Mouse (Mus musculus): Measurements from ENCODE around the gene Olfr702.

Olfr702 gene
- long read RNA-seq, experiment 1, result 0 reads
- long read RNA-seq, experiment 2, result 0 reads

DNA sequence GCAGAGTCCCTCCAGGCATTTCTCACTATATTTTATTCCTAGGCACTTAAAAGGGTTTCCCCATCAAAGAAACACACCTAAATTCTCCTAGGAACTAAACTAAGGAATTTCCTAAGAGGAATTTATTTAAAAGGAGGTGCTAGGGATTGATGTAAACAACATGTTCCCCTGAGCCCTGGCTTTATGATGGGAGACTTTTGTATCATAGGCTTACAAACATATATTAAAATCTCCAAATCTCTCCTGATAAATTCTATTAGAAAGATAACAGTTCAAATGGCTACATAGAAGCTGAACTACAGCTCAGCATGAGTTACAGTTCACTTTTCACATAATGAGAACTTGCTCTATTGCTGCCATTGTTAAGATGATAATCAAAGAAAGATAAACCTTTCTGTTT is at the start of gene Olfr702:
Olfr702 (minus strand) TSS at position 101 of the 400 bp plus-strand sequence.
- intact Hi-C loops (cut with DNase I), result no loop called here

DNA sequence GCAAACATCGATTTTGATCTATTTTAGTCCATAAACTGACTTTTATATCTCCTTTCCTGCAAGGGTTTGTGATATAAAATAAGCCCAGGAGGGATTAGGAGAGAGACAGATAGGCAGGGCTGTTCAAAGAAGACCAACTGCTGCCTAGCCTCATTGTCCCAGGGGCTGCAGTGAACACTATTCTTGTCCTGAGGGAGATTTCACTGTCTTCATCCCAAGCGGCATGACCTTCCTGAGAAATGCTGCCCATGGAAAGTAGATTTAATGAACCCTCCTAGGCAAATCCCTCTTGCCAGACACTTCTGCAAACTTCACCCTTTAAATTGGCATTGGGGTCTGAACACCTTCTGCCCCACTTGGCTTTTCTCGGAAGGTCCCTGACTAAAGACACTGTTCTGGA is 43.1 kb upstream of the Olfr702 start, which contains the start of gene Olfr705:
Olfr705 (minus strand) TSS at position 101 of the 400 bp plus-strand sequence.
- intact Hi-C loops (cut with DNase I), result no loop called here

DNA sequence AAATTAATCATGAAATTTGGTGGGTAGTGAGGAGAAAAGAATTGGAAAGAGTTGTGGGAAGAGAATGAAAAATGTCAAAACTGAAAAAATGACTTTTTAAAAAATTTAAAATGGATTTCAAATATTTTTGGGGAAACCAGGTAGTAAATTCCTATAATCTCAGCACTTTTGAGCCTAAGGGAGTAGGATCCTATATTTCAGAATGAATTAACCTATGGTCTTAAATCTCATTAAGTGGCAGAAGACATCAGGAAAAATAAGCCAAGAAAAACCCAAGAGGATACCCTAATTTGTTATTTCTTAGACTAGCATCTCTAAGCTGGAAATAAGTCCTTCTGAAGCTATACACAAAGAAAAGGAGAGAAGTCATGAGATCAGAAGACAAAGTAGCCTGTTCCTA is 29.2 kb upstream of the Olfr702 start, which contains the start of gene Olfr704:
Olfr704 (plus strand) TSS at position 301 of the 400 bp plus-strand sequence.
- intact Hi-C loops (cut with DNase I), result no loop called here

DNA sequence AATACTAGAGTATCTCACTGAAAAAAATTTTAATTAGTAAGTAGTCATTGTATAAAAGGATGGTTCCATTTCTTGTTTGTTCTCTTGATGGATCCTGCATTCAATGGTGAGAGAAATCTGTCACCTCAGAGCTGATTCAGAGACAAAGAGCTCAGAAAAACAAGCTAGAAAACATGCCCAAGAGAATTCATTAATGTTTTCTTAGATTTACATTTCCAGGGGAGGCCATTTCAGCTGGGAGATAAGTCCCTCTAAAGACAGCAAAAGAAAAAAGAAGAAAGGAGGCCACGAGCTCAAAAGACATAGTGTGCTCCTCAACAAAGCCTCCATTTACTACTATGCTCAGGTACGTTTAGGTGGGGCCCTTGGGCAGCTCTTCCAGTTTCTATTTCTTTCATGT is 9.4 kb upstream of the Olfr702 start, which contains the start of gene Olfr703:
Olfr703 (plus strand) TSS at position 301 of the 400 bp plus-strand sequence.
- intact Hi-C loops (cut with DNase I), result no loop called here

DNA sequence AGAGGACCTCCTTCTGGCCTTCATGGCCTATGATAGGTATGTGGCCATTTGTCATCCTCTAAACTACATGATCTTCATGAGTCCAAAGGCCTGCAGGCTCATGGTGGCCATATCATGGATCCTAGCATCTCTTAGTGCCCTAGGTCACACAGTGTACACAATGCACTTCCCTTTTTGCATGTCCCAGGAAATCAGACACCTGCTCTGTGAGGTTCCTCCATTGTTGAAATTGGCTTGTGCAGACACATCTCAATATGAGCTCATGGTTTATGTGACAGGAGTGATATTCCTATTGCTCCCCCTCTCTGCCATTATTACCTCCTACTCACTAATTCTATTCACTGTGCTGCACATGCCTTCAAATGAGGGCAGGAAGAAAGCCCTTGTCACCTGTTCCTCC is 15.3 kb downstream of the Olfr702 start:
- intact Hi-C loops (cut with DNase I), result no loop called here

DNA sequence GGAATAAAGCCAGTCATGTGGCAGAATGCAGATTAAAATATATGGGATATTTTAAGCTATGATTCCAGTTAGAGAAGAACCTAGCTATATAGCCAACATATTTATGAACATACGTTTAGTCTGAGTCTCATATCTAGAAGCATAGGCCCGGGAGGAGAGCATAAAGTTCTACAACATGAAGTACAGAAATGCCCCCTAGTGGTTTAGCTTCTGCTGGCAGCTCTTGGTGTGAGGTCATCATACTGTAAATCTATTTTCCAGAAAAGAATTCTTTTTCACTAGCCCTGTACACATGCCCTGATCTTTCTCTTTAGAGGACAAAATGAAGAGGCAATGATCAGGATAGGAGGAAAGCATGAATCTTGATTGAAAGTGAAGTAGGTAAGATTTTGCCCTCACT is 17.9 kb downstream of the Olfr702 start:
- intact Hi-C loops (cut with DNase I), result no loop called here

DNA sequence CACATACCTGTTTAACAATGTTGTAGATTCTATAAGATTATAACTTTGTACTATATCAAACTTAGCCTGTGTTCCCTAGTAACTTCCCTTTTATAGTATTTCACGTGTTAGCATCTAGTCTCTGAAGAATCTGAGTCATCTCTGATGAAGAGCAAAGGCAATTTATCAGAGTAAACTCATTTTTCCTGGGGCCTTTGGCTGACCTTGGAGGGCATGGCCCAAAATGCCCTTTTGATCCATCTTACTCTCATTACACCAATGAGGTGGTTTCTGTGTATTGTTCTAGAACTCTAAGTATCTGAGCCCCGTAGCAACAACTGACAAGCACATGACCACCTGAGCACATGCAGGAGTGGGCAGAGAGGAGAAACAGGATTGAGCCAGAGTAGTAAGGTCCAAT is 19.9 kb downstream of the Olfr702 start, which contains the start of gene Olfr701:
Olfr701 (plus strand) TSS at position 301 of the 400 bp plus-strand sequence.
- intact Hi-C loops (cut with DNase I), result no loop called here

DNA sequence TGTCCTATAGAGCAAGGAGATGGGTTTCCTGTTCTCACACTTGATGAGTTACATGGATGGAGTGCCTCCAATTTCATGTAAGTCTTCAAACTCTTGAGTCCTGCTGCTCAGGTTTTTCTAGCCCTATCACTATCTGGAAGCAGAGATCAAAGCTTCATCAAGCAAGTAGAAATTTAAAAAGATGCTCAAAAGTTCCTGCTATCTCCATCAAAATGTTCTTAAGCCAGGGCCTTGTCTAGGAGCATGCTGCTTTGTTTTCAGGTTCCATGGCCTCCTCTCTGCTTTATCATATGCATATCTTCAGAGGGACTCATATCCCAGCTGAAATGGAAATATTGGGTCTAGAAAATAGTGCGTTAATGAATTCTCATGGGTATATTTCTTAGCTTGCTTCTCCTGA is 25.0 kb downstream of the Olfr702 start, which contains the start of gene Olfr700:
Olfr700 (minus strand) TSS at position 101 of the 400 bp plus-strand sequence.
- intact Hi-C loops (cut with DNase I), result no loop called here

DNA sequence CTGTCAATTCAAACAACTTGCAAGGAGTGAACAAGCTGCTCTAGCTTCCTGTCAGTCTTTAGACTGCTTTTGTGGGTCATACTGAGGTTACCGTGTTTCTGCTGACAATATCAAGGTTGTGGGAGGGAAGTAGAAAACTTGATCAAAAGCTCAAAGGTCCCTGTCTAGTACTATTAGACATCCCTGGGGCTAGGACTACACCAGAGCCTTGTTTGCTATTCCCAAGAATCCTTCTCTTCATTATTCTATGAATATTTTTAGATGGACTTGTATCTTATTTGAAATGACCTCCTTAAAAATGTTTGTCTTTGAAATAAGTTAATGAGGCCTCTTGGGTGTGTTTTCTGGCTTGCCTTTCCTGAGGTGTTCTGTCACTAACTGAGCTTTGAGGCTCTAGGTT is 40.6 kb downstream of the Olfr702 start, which contains the start of gene Olfr699:
Olfr699 (minus strand) TSS at position 101 of the 400 bp plus-strand sequence.
- intact Hi-C loops (cut with DNase I), result no loop called here

DNA sequence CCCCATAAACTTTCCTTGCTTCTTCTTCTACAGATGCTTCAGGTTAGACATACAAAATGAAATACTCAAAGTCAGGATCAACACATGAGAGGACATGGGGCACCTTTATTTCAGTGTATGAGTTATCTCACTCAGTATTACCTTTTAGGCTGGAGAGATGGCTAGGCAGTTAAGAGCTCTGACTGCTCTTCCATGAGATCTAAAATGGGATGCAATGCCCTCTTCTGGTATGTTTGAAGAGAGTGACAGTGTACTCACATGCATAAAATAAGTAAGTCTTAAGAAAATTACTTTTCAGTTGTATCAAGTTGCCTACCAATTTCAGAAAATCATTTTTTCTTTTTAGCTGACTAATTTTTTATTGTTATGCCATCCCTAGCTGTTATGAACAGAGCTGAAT is 45.4 kb downstream of the Olfr702 start:
- intact Hi-C loops (cut with DNase I), result no loop called here

Measured in adrenal gland (tissue).